Mouse (Mus musculus): ENCODE results near the gene G430095P16Rik. TPM values are rescaled to one million over a fixed set of nuclear protein-coding genes. Genes with fewer than 3 reads are reported as not detected.

Gene G430095P16Rik
- polyA plus RNA-seq, 1 experiment from 2014 or later = 2.6 TPM

- no peak overlapping the region for H3K27ac ChIP-seq (ENCODE audit: low read length)
- H3K9me3 ChIP-seq (ENCODE audit: control insufficient read depth, low read length) = no peaks in the 10 kb centered on the region
- H3K9ac ChIP-seq (ENCODE audit: low read depth, low read length) = no peak overlapping the region
- H3K36me3 ChIP-seq (ENCODE audit: control insufficient read depth, insufficient read depth, low read length) = no peaks in the 10 kb centered on the region
- ATAC-seq = no peak
- 85% methylated on average over 6 of the region's 6 CpGs for WGBS
- H3K4me2 ChIP-seq (ENCODE audit: low read depth, low read length) = no peak overlapping the region
- H3K27me3 ChIP-seq (replicated peaks; ENCODE audit: control insufficient read depth, insufficient read depth, low read length) = 0 out of 2 replicates have a peak, but pooled peaks cover 8% of the 10 kb centered on the region
- H3K4me1 ChIP-seq (ENCODE audit: control insufficient read depth, insufficient read depth, low read length) = peaks cover 42% of the 10 kb centered on the region
- H3K4me3 ChIP-seq (ENCODE audit: low read length) = no peak overlapping the region
Measured at GRCm38 (mm10) chr8:84733959-84734358, 11.2 kb downstream of the G430095P16Rik start.

- Histone ChIP-seq H3K4me1 (ENCODE audit: control insufficient read depth, insufficient read depth, low read length) (peaks cover 44% of the 10 kb centered on the region), H3K27me3 (replicated peaks; ENCODE audit: control insufficient read depth, insufficient read depth, low read length) (0 out of 2 replicates have a peak, but pooled peaks cover 8% of the 10 kb centered on the region), H3K27ac (ENCODE audit: low read length) (no peak overlapping the region), H3K36me3 (ENCODE audit: control insufficient read depth, insufficient read depth, low read length) (no peaks in the 10 kb centered on the region), H3K4me2 (ENCODE audit: low read depth, low read length) (no peak overlapping the region), H3K4me3 (ENCODE audit: low read length) (no peak overlapping the region), H3K9ac (ENCODE audit: low read depth, low read length) (no peak overlapping the region), H3K9me3 (ENCODE audit: control insufficient read depth, low read length) (no peaks in the 10 kb centered on the region)
- 86% methylated on average over 2 of the region's 2 CpGs for WGBS
- ATAC-seq = no peak
Measured at GRCm38 (mm10) chr8:84734680-84735079, 11.9 kb downstream of the G430095P16Rik start.

- 49% methylated on average over 2 of the region's 2 CpGs for WGBS
- Histone ChIP-seq H3K4me3 (ENCODE audit: low read length) (no peak overlapping the region), H3K4me1 (ENCODE audit: control insufficient read depth, insufficient read depth, low read length) (peaks cover 50% of the 10 kb centered on the region), H3K27me3 (replicated peaks; ENCODE audit: control insufficient read depth, insufficient read depth, low read length) (0 out of 2 replicates have a peak, but pooled peaks cover 10% of the 10 kb centered on the region), H3K27ac (ENCODE audit: low read length) (no peak overlapping the region), H3K4me2 (ENCODE audit: low read depth, low read length) (no peak overlapping the region), H3K9ac (ENCODE audit: low read depth, low read length) (no peak overlapping the region), H3K9me3 (ENCODE audit: control insufficient read depth, low read length) (no peaks in the 10 kb centered on the region), H3K36me3 (ENCODE audit: control insufficient read depth, insufficient read depth, low read length) (no peaks in the 10 kb centered on the region)
- no peak for ATAC-seq
Measured at GRCm38 (mm10) chr8:84735597-84735996, 12.8 kb downstream of the G430095P16Rik start.

GRCm38 (mm10) chr8:84736521-84736920, 13.7 kb downstream of the G430095P16Rik start:
- H3K4me1 ChIP-seq (ENCODE audit: control insufficient read depth, insufficient read depth, low read length) = peaks cover 50% of the 10 kb centered on the region
- ATAC-seq = no peak

GRCm38 (mm10) chr8:84737608-84738007, 14.8 kb downstream of the G430095P16Rik start:
- Histone ChIP-seq H3K4me1 (ENCODE audit: control insufficient read depth, insufficient read depth, low read length) (peaks cover 51% of the 10 kb centered on the region), H3K9me3 (ENCODE audit: control insufficient read depth, low read length) (no peaks in the 10 kb centered on the region), H3K27ac (ENCODE audit: low read length) (no peak overlapping the region), H3K36me3 (ENCODE audit: control insufficient read depth, insufficient read depth, low read length) (no peaks in the 10 kb centered on the region), H3K4me3 (ENCODE audit: low read length) (no peak overlapping the region), H3K4me2 (ENCODE audit: low read depth, low read length) (peak overlapping the region; percentile 39; the same call in 1 of the 2 replicates), H3K27me3 (replicated peaks; ENCODE audit: control insufficient read depth, insufficient read depth, low read length) (peaks cover 10% of the 10 kb centered on the region; the same call in 1 of the 2 replicates), H3K9ac (ENCODE audit: low read depth, low read length) (peak overlapping the region; percentile 47; the same call in 1 of the 2 replicates)
- peak; percentile 76 for ATAC-seq
- whole genome bisulfite sequencing = 4% methylated on average over 16 of the region's 16 CpGs

More at GRCm38 (mm10) chr8:84736521-84736920, 13.7 kb downstream of the G430095P16Rik start:
- Histone ChIP-seq H3K27me3 (replicated peaks; ENCODE audit: control insufficient read depth, insufficient read depth, low read length) (0 out of 2 replicates have a peak, but pooled peaks cover 10% of the 10 kb centered on the region), H3K4me3 (ENCODE audit: low read length) (no peak overlapping the region), H3K36me3 (ENCODE audit: control insufficient read depth, insufficient read depth, low read length) (no peaks in the 10 kb centered on the region), H3K27ac (ENCODE audit: low read length) (no peak overlapping the region), H3K4me2 (ENCODE audit: low read depth, low read length) (no peak overlapping the region), H3K9me3 (ENCODE audit: control insufficient read depth, low read length) (no peaks in the 10 kb centered on the region), H3K9ac (ENCODE audit: low read depth, low read length) (no peak overlapping the region)
- WGBS = 94% methylated on average over 4 of the region's 4 CpGs

- no peak overlapping the region for H3K4me3 ChIP-seq (ENCODE audit: low read length)
- peaks cover 51% of the 10 kb centered on the region for H3K4me1 ChIP-seq (ENCODE audit: control insufficient read depth, insufficient read depth, low read length)
- no peak for ATAC-seq
- H3K9me3 ChIP-seq (ENCODE audit: control insufficient read depth, low read length) = no peaks in the 10 kb centered on the region
- H3K9ac ChIP-seq (ENCODE audit: low read depth, low read length) = peak overlapping the region; percentile 23; the same call in 1 of the 2 replicates
- H3K4me2 ChIP-seq (ENCODE audit: low read depth, low read length) = no peak overlapping the region
- H3K27me3 ChIP-seq (replicated peaks; ENCODE audit: control insufficient read depth, insufficient read depth, low read length) = peaks cover 10% of the 10 kb centered on the region; the same call in 1 of the 2 replicates
- H3K27ac ChIP-seq (ENCODE audit: low read length) = no peak overlapping the region
- WGBS = 39% methylated on average over 10 of the region's 10 CpGs
- no peaks in the 10 kb centered on the region for H3K36me3 ChIP-seq (ENCODE audit: control insufficient read depth, insufficient read depth, low read length)
Measured at GRCm38 (mm10) chr8:84738266-84738665, 15.5 kb downstream of the G430095P16Rik start.

GRCm38 (mm10) chr8:84738715-84739400, 16.1 kb downstream of the G430095P16Rik start:
- no peak overlapping the region for H3K4me3 ChIP-seq (ENCODE audit: low read length)
- H3K4me2 ChIP-seq (ENCODE audit: low read depth, low read length) = no peak overlapping the region
- no peak for ATAC-seq
- H3K27me3 ChIP-seq (replicated peaks; ENCODE audit: control insufficient read depth, insufficient read depth, low read length) = peaks cover 10% of the 10 kb centered on the region; the same call in 1 of the 2 replicates
- no peaks in the 10 kb centered on the region for H3K9me3 ChIP-seq (ENCODE audit: control insufficient read depth, low read length)
- H3K4me1 ChIP-seq (ENCODE audit: control insufficient read depth, insufficient read depth, low read length) = peaks cover 54% of the 10 kb centered on the region
- WGBS = 68% methylated on average over 10 of the region's 10 CpGs
- H3K36me3 ChIP-seq (ENCODE audit: control insufficient read depth, insufficient read depth, low read length) = no peaks in the 10 kb centered on the region
- H3K9ac ChIP-seq (ENCODE audit: low read depth, low read length) = peak overlapping the region; percentile 38; the same call in 1 of the 2 replicates
- H3K27ac ChIP-seq (ENCODE audit: low read length) = no peak overlapping the region

GRCm38 (mm10) chr8:84739401-84739742, 16.6 kb downstream of the G430095P16Rik start:
- Histone ChIP-seq H3K4me2 (ENCODE audit: low read depth, low read length) (no peak overlapping the region), H3K4me1 (ENCODE audit: control insufficient read depth, insufficient read depth, low read length) (peaks cover 59% of the 10 kb centered on the region), H3K27ac (ENCODE audit: low read length) (no peak overlapping the region), H3K4me3 (ENCODE audit: low read length) (no peak overlapping the region), H3K9me3 (ENCODE audit: control insufficient read depth, low read length) (no peaks in the 10 kb centered on the region), H3K27me3 (replicated peaks; ENCODE audit: control insufficient read depth, insufficient read depth, low read length) (peaks cover 10% of the 10 kb centered on the region; the same call in 1 of the 2 replicates), H3K36me3 (ENCODE audit: control insufficient read depth, insufficient read depth, low read length) (no peaks in the 10 kb centered on the region), H3K9ac (ENCODE audit: low read depth, low read length) (0 out of 2 replicates have a peak overlapping the region, but pooled peaks have one; percentile 38)
- ATAC-seq = no peak
- WGBS = 21% methylated on average over 1 of the region's 1 CpGs

- no peak overlapping the region for H3K27ac ChIP-seq (ENCODE audit: low read length)
- peaks cover 76% of the 10 kb centered on the region for H3K4me1 ChIP-seq (ENCODE audit: control insufficient read depth, insufficient read depth, low read length)
- no peaks in the 10 kb centered on the region for H3K9me3 ChIP-seq (ENCODE audit: control insufficient read depth, low read length)
- H3K27me3 ChIP-seq (replicated peaks; ENCODE audit: control insufficient read depth, insufficient read depth, low read length) = peaks cover 8% of the 10 kb centered on the region; the same call in 1 of the 2 replicates
- no peak overlapping the region for H3K4me2 ChIP-seq (ENCODE audit: low read depth, low read length)
- no peak overlapping the region for H3K9ac ChIP-seq (ENCODE audit: low read depth, low read length)
- H3K4me3 ChIP-seq (ENCODE audit: low read length) = no peak overlapping the region
- WGBS = 51% methylated on average over 13 of the region's 13 CpGs
- no peaks in the 10 kb centered on the region for H3K36me3 ChIP-seq (ENCODE audit: control insufficient read depth, insufficient read depth, low read length)
- ATAC-seq = no peak
Measured at GRCm38 (mm10) chr8:84740895-84741843, 18.4 kb downstream of the G430095P16Rik start.

Measured in intestine, embryonic 16.5 days (tissue).